Mouse (Mus musculus) midbrain, embryonic 16.5 days (tissue): ENCODE measurements at regions not wholly inside any gene's neighbourhood (a gene's known extent, or its start where the extent isn't known, plus 50 kb on each side); places are given as distances from the start of the nearest gene placed in this dataset.

Experiments
- ATAC-seq: fragments of 200-750 bp; cut with Nextera tagmentation; 2 replicates; pipeline ENCODE4 v1.8.0; 2017; ENCODE audit warnings: moderate TSS enrichment
- H3K27ac ChIP-seq: fragments of 300-500 bp; sonication (generic); 2 replicates; pipeline ENCODE4 v1.5.1; 2014; ENCODE audit warnings: mild to moderate bottlenecking, low read length, mixed read lengths
- H3K27me3 ChIP-seq: fragments of 300-500 bp; sonication (generic); 2 replicates; pipeline ENCODE4 v1.6.1; 2014; ENCODE audit warnings: low read depth, low read length, mixed read lengths; ENCODE audit not compliant: control insufficient read depth, insufficient read depth
- H3K36me3 ChIP-seq: fragments of 300-500 bp; sonication (generic); 2 replicates; pipeline ENCODE4 v1.6.1; 2014; ENCODE audit warnings: mild to moderate bottlenecking, low read length, moderate library complexity, mixed read lengths; ENCODE audit not compliant: control insufficient read depth, insufficient read depth
- H3K4me1 ChIP-seq: fragments of 300-500 bp; sonication (generic); 2 replicates; pipeline ENCODE4 v1.6.1; 2014; ENCODE audit warnings: mild to moderate bottlenecking, low read length, mixed read lengths; ENCODE audit not compliant: control insufficient read depth, insufficient read depth
- H3K4me2 ChIP-seq: fragments of 300-500 bp; sonication (generic); 2 replicates; pipeline ENCODE4 v1.6.1; 2014; ENCODE audit warnings: mild to moderate bottlenecking, low read length, mixed read lengths
- H3K4me3 ChIP-seq: fragments of 300-500 bp; sonication (generic); 2 replicates; pipeline ENCODE4 v1.5.1; 2014; ENCODE audit warnings: low read depth, mild to moderate bottlenecking, low read length, moderate library complexity, mixed read lengths
- H3K9ac ChIP-seq: fragments of 300-500 bp; sonication (generic); 2 replicates; pipeline ENCODE4 v1.6.1; 2014; ENCODE audit warnings: low read depth, low read length, mixed read lengths
- H3K9me3 ChIP-seq: fragments of 300-500 bp; sonication (generic); replicated peaks from 2 replicates; pipeline ENCODE4 v1.6.1; 2014; ENCODE audit warnings: mild to moderate bottlenecking, low read length, mixed read lengths; ENCODE audit not compliant: control insufficient read depth, poor library complexity, severe bottlenecking
- WGBS: fragments of 180-500 bp; shearing (Covaris S2); extraction: QIAGEN DNeasy Blood & Tissue Kit; methylation state at CpG from one replicate; pipeline ENCODE4 v1.1.7; 2014; 5-methylcytosine and 5-hydroxymethylcytosine counted together

DNA sequence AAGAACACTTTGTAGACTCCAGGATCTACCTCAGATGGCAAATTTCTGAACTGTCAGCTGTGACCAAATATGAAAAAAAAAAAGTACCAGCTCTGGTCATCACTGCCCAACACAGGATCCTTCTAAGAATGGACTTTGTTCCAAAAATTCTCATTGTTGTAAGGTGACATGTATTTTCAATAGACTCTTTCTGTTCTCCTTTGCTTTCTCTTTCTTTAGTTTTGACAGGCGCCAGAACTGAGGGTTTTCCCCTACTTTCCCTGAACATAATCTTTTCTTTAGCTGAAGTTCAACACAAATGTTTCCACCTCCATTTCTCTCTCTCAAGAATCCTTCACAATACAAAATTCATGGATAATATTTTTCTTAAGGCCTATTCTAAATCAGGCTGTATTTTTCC, 579.1 kb upstream of the C030005K15Rik start:
- Histone ChIP-seq H3K4me2 (no peak overlapping the region), H3K4me1 (no peaks in the 10 kb centered on the region), H3K36me3 (no peaks in the 10 kb centered on the region), H3K9ac (no peak overlapping the region), H3K9me3 (no peaks in the 10 kb centered on the region), H3K4me3 (no peak overlapping the region), H3K27ac (no peak overlapping the region), H3K27me3 (no peaks in the 10 kb centered on the region)
- WGBS = 82% methylated on average over 1 of the region's 1 CpGs
- ATAC-seq = no peak

- H3K4me1 ChIP-seq = no peaks in the 10 kb centered on the region
- H3K9ac ChIP-seq = no peak overlapping the region
- 85% methylated on average over 3 of the region's 3 CpGs for WGBS
- no peak overlapping the region for H3K4me2 ChIP-seq
- no peaks in the 10 kb centered on the region for H3K36me3 ChIP-seq
- H3K27ac ChIP-seq = no peak overlapping the region
- no peaks in the 10 kb centered on the region for H3K27me3 ChIP-seq
- no peak for ATAC-seq
- no peak overlapping the region for H3K4me3 ChIP-seq
- no peaks in the 10 kb centered on the region for H3K9me3 ChIP-seq
These were observed 583.1 kb upstream of the C030005K15Rik start for GRCm38 (mm10) chr10:98309667-98310066.

GRCm38 (mm10) chr10:98311403-98311802, 584.8 kb upstream of the C030005K15Rik start:
- Histone ChIP-seq H3K4me3 (no peak overlapping the region), H3K27ac (no peak overlapping the region), H3K4me2 (no peak overlapping the region), H3K36me3 (no peaks in the 10 kb centered on the region), H3K27me3 (no peaks in the 10 kb centered on the region), H3K9me3 (no peaks in the 10 kb centered on the region), H3K4me1 (no peaks in the 10 kb centered on the region), H3K9ac (no peak overlapping the region)
- ATAC-seq = no peak

GRCm38 (mm10) chr10:98318416-98318815, 591.9 kb upstream of the C030005K15Rik start:
- Histone ChIP-seq H3K4me2 (no peak overlapping the region), H3K4me1 (no peaks in the 10 kb centered on the region), H3K27me3 (no peaks in the 10 kb centered on the region), H3K27ac (no peak overlapping the region), H3K9me3 (no peaks in the 10 kb centered on the region), H3K4me3 (no peak overlapping the region), H3K36me3 (no peaks in the 10 kb centered on the region), H3K9ac (no peak overlapping the region)
- ATAC-seq = no peak
- WGBS = 84% methylated on average over 2 of the region's 2 CpGs

GRCm38 (mm10) chr10:98323846-98324245, 590.4 kb upstream of the Atp2b1 start:
- Histone ChIP-seq H3K9me3 (no peaks in the 10 kb centered on the region), H3K4me1 (no peaks in the 10 kb centered on the region), H3K9ac (no peak overlapping the region), H3K4me3 (no peak overlapping the region), H3K27me3 (no peaks in the 10 kb centered on the region), H3K4me2 (no peak overlapping the region), H3K36me3 (no peaks in the 10 kb centered on the region), H3K27ac (no peak overlapping the region)
- ATAC-seq = no peak
- WGBS = 82% methylated on average over 5 of the region's 5 CpGs

DNA sequence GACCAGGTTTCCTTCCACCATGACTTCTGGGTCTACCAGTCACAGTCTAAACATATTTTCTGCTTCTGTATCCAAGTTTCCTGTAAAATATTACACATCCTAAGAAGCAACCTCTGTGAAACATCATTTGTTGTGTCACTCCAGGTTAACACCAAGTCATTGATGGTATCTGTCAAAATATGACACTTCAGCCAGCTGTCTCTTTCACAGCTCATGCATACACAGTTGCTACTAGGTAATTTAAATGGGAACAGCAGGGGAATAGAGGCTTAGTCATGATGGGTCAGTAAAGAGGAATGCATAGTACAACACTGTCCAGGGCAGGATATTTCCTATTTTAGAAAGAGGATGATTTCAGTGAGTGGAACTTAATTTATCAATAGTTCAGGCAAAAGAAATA, 589.6 kb upstream of the Atp2b1 start:
- Histone ChIP-seq H3K36me3 (no peaks in the 10 kb centered on the region), H3K27ac (no peak overlapping the region), H3K9me3 (no peaks in the 10 kb centered on the region), H3K9ac (no peak overlapping the region), H3K4me3 (no peak overlapping the region), H3K27me3 (no peaks in the 10 kb centered on the region), H3K4me2 (no peak overlapping the region), H3K4me1 (no peaks in the 10 kb centered on the region)
- no peak for ATAC-seq

GRCm38 (mm10) chr10:98325720-98326119, 588.5 kb upstream of the Atp2b1 start:
- no peak overlapping the region for H3K4me3 ChIP-seq
- H3K4me1 ChIP-seq = no peaks in the 10 kb centered on the region
- H3K9ac ChIP-seq = no peak overlapping the region
- no peaks in the 10 kb centered on the region for H3K36me3 ChIP-seq
- no peak for ATAC-seq
- H3K27me3 ChIP-seq = no peaks in the 10 kb centered on the region
- 78% methylated on average over 5 of the region's 5 CpGs for WGBS
- no peaks in the 10 kb centered on the region for H3K9me3 ChIP-seq
- H3K4me2 ChIP-seq = no peak overlapping the region
- H3K27ac ChIP-seq = no peak overlapping the region

GRCm38 (mm10) chr10:98332682-98333081, 581.5 kb upstream of the Atp2b1 start:
- no peak overlapping the region for H3K4me2 ChIP-seq
- no peaks in the 10 kb centered on the region for H3K9me3 ChIP-seq
- H3K4me1 ChIP-seq = no peaks in the 10 kb centered on the region
- H3K27me3 ChIP-seq = no peaks in the 10 kb centered on the region
- 72% methylated on average over 4 of the region's 4 CpGs for WGBS
- no peak for ATAC-seq
- no peak overlapping the region for H3K4me3 ChIP-seq
- H3K27ac ChIP-seq = no peak overlapping the region
- H3K9ac ChIP-seq = no peak overlapping the region
- H3K36me3 ChIP-seq = no peaks in the 10 kb centered on the region

- Histone ChIP-seq H3K27me3 (no peaks in the 10 kb centered on the region), H3K4me3 (no peak overlapping the region), H3K27ac (no peak overlapping the region), H3K9me3 (no peaks in the 10 kb centered on the region), H3K9ac (no peak overlapping the region), H3K4me1 (no peaks in the 10 kb centered on the region), H3K36me3 (no peaks in the 10 kb centered on the region), H3K4me2 (no peak overlapping the region)
- ATAC-seq = no peak
- 68% methylated on average over 6 of the region's 6 CpGs for WGBS
These were observed 580.7 kb upstream of the Atp2b1 start for GRCm38 (mm10) chr10:98333411-98334067.
